Mouse (Mus musculus): Measurements from ENCODE around the gene Prpf3. TPM values are rescaled to one million over a fixed set of nuclear protein-coding genes. Genes with fewer than 3 reads are reported as not detected.
"Not testable (repeated sequence)": the region's sequence is repeated elsewhere in the genome, so short reads cannot be mapped to it uniquely, and the experiment has no call there.

Prpf3 gene
- polyA plus RNA-seq, 1 experiment from 2014 or later, result 33.0 TPM

- Histone ChIP-seq H3K36me3 (ENCODE audit: control insufficient read depth, insufficient read depth, low read length) (no peaks in the 10 kb centered on the region; the same call in 1 of the 2 replicates), H3K27ac (ENCODE audit: low read length) (peak overlapping the region; percentile 78), H3K4me1 (ENCODE audit: control insufficient read depth, insufficient read depth, low read length) (peaks cover 17% of the 10 kb centered on the region), H3K4me2 (ENCODE audit: low read length) (peak overlapping the region; percentile 89), H3K9me3 (replicated peaks; ENCODE audit: control insufficient read depth, low read length, poor library complexity, severe bottlenecking) (no peaks in the 10 kb centered on the region), H3K4me3 (ENCODE audit: low read depth, low read length) (peak overlapping the region; percentile 78), H3K27me3 (ENCODE audit: control insufficient read depth, insufficient read depth, low read depth, low read length) (no peaks in the 10 kb centered on the region), H3K9ac (ENCODE audit: low read depth, low read length) (peak overlapping the region; percentile 83)
- ATAC-seq, result 0 out of 2 replicates have a peak, but pooled peaks have one; percentile 7
- 9% methylated on average over 14 of the region's 16 CpGs for whole genome bisulfite sequencing
Measured at GRCm38 (mm10) chr3:95894317-95895160, 38.9 kb upstream of the Prpf3 start.

GRCm38 (mm10) chr3:95893606-95894316 lies 38.1 kb upstream of the Prpf3 start, which contains the start of gene Aph1a:
Gene Aph1a (plus strand): TSS chr3:95893969.
- 0% methylated on average over 25 of the region's 43 CpGs for WGBS
- H3K4me2 ChIP-seq (ENCODE audit: low read length), result peak within 1 kb of the TSS; percentile 89

GRCm38 (mm10) chr3:95893126-95893525 lies 37.4 kb upstream of the Prpf3 start:
- peak overlapping the region; percentile 78 for H3K4me3 ChIP-seq (ENCODE audit: low read depth, low read length)

More at GRCm38 (mm10) chr3:95893606-95894316, 38.1 kb upstream of the Prpf3 start, which contains the start of gene Aph1a:
- H3K27ac ChIP-seq (ENCODE audit: low read length), result peak within 1 kb of the TSS; percentile 78
- peak within 1 kb of the TSS; percentile 83 for H3K9ac ChIP-seq (ENCODE audit: low read depth, low read length)
- H3K36me3 ChIP-seq (ENCODE audit: control insufficient read depth, insufficient read depth, low read length); H3K9me3 ChIP-seq (replicated peaks; ENCODE audit: control insufficient read depth, low read length, poor library complexity, severe bottlenecking); H3K27me3 ChIP-seq (ENCODE audit: control insufficient read depth, insufficient read depth, low read depth, low read length): not testable (repeated sequence)
- H3K4me1 ChIP-seq (ENCODE audit: control insufficient read depth, insufficient read depth, low read length), result peaks cover 17% of the 10 kb centered on the region
- H3K4me3 ChIP-seq (ENCODE audit: low read depth, low read length), result peak within 1 kb of the TSS; percentile 78
- ATAC-seq, result peak; percentile 99

GRCm38 (mm10) chr3:95892066-95893052 lies 36.7 kb upstream of the Prpf3 start:
- no peak overlapping the region; the same call in 1 of the 2 replicates for H3K27ac ChIP-seq (ENCODE audit: low read length)
- H3K4me1 ChIP-seq (ENCODE audit: control insufficient read depth, insufficient read depth, low read length), result peaks cover 17% of the 10 kb centered on the region
- H3K9ac ChIP-seq (ENCODE audit: low read depth, low read length), result no peak overlapping the region
- H3K4me3 ChIP-seq (ENCODE audit: low read depth, low read length), result no peak overlapping the region
- H3K9me3 ChIP-seq (replicated peaks; ENCODE audit: control insufficient read depth, low read length, poor library complexity, severe bottlenecking), result no peaks in the 10 kb centered on the region
- H3K27me3 ChIP-seq (ENCODE audit: control insufficient read depth, insufficient read depth, low read depth, low read length), result no peaks in the 10 kb centered on the region
- H3K36me3 ChIP-seq (ENCODE audit: control insufficient read depth, insufficient read depth, low read length), result no peaks in the 10 kb centered on the region; the same call in 1 of the 2 replicates
- no peak for ATAC-seq
- H3K4me2 ChIP-seq (ENCODE audit: low read length), result peak overlapping the region; percentile 12; the same call in 1 of the 2 replicates
- WGBS, result 39% methylated on average over 11 of the region's 11 CpGs

More at GRCm38 (mm10) chr3:95893126-95893525, 37.4 kb upstream of the Prpf3 start:
- no peak for ATAC-seq
- Histone ChIP-seq H3K4me2 (ENCODE audit: low read length) (peak overlapping the region; percentile 66), H3K27me3 (ENCODE audit: control insufficient read depth, insufficient read depth, low read depth, low read length) (no peaks in the 10 kb centered on the region), H3K27ac (ENCODE audit: low read length) (peak overlapping the region; percentile 76), H3K4me1 (ENCODE audit: control insufficient read depth, insufficient read depth, low read length) (peaks cover 17% of the 10 kb centered on the region), H3K9me3 (replicated peaks; ENCODE audit: control insufficient read depth, low read length, poor library complexity, severe bottlenecking) (no peaks in the 10 kb centered on the region), H3K36me3 (ENCODE audit: control insufficient read depth, insufficient read depth, low read length) (no peaks in the 10 kb centered on the region; the same call in 1 of the 2 replicates), H3K9ac (ENCODE audit: low read depth, low read length) (peak overlapping the region; percentile 37; the same call in 1 of the 2 replicates)
- 24% methylated on average over 7 of the region's 7 CpGs for WGBS

- Histone ChIP-seq H3K4me1 (ENCODE audit: control insufficient read depth, insufficient read depth, low read length) (peaks cover 17% of the 10 kb centered on the region), H3K4me2 (ENCODE audit: low read length) (peak within 1 kb of the TSS; percentile 12; the same call in 1 of the 2 replicates), H3K36me3 (ENCODE audit: control insufficient read depth, insufficient read depth, low read length) (no peaks in the 10 kb centered on the region), H3K27me3 (ENCODE audit: control insufficient read depth, insufficient read depth, low read depth, low read length) (no peaks in the 10 kb centered on the region), H3K9me3 (replicated peaks; ENCODE audit: control insufficient read depth, low read length, poor library complexity, severe bottlenecking) (no peaks in the 10 kb centered on the region), H3K27ac (ENCODE audit: low read length) (no peak within 1 kb of the TSS; the same call in 1 of the 2 replicates), H3K4me3 (ENCODE audit: low read depth, low read length) (no peak within 1 kb of the TSS), H3K9ac (ENCODE audit: low read depth, low read length) (no peak within 1 kb of the TSS)
- WGBS, result 27% methylated on average over 12 of the region's 12 CpGs
- no peak for ATAC-seq
Measured at GRCm38 (mm10) chr3:95891211-95892065, 35.8 kb upstream of the Prpf3 start, which contains the start of gene BC028528. Gene BC028528 (minus strand): TSS chr3:95892005.

- Histone ChIP-seq H3K27me3 (ENCODE audit: control insufficient read depth, insufficient read depth, low read depth, low read length) (peaks cover 2% of the 10 kb centered on the region; the same call in 1 of the 2 replicates), H3K4me2 (ENCODE audit: low read length) (no peak overlapping the region), H3K27ac (ENCODE audit: low read length) (no peak overlapping the region), H3K9me3 (replicated peaks; ENCODE audit: control insufficient read depth, low read length, poor library complexity, severe bottlenecking) (no peaks in the 10 kb centered on the region), H3K4me3 (ENCODE audit: low read depth, low read length) (no peak overlapping the region), H3K9ac (ENCODE audit: low read depth, low read length) (no peak overlapping the region), H3K36me3 (ENCODE audit: control insufficient read depth, insufficient read depth, low read length) (no peaks in the 10 kb centered on the region), H3K4me1 (ENCODE audit: control insufficient read depth, insufficient read depth, low read length) (peaks cover 6% of the 10 kb centered on the region)
- WGBS, result 79% methylated on average over 3 of the region's 3 CpGs
- no peak for ATAC-seq
Measured at GRCm38 (mm10) chr3:95889664-95890063, 34.0 kb upstream of the Prpf3 start.

- H3K27me3 ChIP-seq (ENCODE audit: control insufficient read depth, insufficient read depth, low read depth, low read length), result peaks cover 2% of the 10 kb centered on the region
- H3K27ac ChIP-seq (ENCODE audit: low read length), result no peak overlapping the region
- H3K4me3 ChIP-seq (ENCODE audit: low read depth, low read length), result no peak overlapping the region
- H3K4me2 ChIP-seq (ENCODE audit: low read length), result no peak overlapping the region
- H3K9ac ChIP-seq (ENCODE audit: low read depth, low read length), result no peak overlapping the region
- no peaks in the 10 kb centered on the region for H3K36me3 ChIP-seq (ENCODE audit: control insufficient read depth, insufficient read depth, low read length)
- 83% methylated on average over 4 of the region's 4 CpGs for whole genome bisulfite sequencing
- H3K9me3 ChIP-seq (replicated peaks; ENCODE audit: control insufficient read depth, low read length, poor library complexity, severe bottlenecking), result no peaks in the 10 kb centered on the region
- ATAC-seq, result no peak
- H3K4me1 ChIP-seq (ENCODE audit: control insufficient read depth, insufficient read depth, low read length), result peaks cover 5% of the 10 kb centered on the region; the same call in 1 of the 2 replicates
Measured at GRCm38 (mm10) chr3:95887596-95887995, 31.9 kb upstream of the Prpf3 start.
